Mouse (Mus musculus) kidney, postnatal 14 days (tissue): Measurements from ENCODE around the gene Tk2.

Experiments used
- DNase-seq: peaks from one replicate; pipeline ENCODE4 v3.0.0; 2022; ENCODE audit warnings: mixed read lengths

Tk2 gene

DNA sequence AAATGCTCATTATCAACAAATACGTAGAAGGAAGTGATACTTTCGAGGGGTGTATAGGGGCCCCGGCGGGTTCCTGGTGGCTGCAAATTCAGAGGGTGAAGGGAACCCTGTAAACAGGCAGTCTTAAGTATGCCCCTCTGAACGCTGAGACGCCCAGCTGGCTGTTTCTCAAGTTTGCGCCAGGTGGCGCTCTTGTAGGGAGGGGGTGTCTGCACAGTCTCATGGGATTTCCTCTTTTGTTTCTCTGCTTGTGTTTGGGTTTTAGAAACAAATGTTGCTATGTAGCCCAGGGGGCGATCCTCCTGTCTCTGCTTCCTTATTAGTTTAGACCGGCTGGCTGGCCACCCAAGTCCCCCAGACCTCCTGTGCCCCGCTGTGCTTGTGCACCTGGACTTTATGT, 29.3 kb downstream of the Tk2 start:
- peak; percentile 20 for DNase-seq

DNA sequence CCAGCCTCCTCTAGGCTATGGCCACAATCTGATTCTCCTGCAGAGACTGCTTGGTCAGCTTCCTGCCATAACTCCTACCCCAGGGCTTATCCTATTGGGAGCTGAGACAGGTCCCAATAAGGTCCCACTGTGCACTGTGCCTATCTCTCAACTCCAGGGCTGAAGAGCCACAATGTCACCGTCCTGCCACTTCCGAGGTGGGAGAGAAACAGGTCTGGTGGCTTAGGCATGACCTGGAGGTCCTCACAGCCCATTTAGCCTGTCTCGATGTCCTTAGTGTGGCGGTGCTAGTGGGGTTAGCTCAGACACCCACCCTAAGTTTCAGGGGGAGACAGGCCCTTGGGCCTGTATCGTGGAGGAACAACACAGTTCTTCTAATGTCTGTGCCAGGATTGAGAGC, 30.8 kb downstream of the Tk2 start:
- DNase-seq, result no peak

- no peak for DNase-seq
Measured at GRCm38 (mm10) chr8:104205292-104205691, 43.1 kb downstream of the Tk2 start.

- no peak for DNase-seq
Measured at GRCm38 (mm10) chr8:104202320-104202719, 46.0 kb downstream of the Tk2 start.

DNA sequence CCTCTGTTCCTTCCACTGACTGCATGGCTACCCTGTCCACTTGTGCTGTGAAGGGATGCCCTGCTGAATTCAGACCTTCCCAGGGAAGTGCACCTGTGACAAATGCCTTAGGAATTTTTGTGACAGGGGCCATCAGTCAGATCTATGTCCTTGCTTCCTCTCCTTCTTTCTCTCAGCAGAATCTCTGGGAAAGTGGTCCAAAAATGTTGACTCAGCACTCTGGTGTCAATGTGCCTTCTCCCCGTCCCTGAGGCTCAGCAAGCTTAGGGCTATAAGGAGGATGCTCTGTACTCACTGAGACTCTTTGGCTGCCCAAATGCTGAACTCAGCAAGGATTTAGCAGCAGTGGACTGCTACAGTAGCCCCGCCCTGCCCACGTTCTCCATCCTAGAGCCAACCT, 46.7 kb downstream of the Tk2 start:
- DNase-seq, result no peak

GRCm38 (mm10) chr8:104199802-104200201, 48.6 kb downstream of the Tk2 start:
- no peak for DNase-seq

GRCm38 (mm10) chr8:104191496-104191895, 56.9 kb downstream of the Tk2 start:
- DNase-seq, result peak; percentile 25

- no peak for DNase-seq
Measured at GRCm38 (mm10) chr8:104190777-104191468, 57.4 kb downstream of the Tk2 start.

DNA sequence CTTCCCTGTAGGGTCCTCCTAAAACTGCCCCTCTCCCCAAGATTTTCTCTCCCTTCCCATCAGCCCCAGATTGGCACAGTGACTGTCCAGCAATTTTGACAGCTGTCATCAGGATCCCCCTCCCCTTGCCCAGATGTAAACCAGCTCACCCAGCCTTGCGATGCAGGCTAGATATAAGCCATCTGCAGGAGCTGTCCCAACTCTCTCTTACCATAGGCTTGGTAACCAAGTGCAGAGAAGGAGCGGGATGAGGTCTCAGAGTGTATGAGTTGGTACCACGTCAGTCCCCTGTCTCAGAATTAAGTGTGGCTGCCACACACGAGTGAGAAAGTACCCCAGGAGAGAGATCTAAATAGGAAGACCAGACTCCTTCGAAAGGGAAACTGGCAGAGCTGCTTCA, 59.9 kb downstream of the Tk2 start:
- no peak for DNase-seq

DNA sequence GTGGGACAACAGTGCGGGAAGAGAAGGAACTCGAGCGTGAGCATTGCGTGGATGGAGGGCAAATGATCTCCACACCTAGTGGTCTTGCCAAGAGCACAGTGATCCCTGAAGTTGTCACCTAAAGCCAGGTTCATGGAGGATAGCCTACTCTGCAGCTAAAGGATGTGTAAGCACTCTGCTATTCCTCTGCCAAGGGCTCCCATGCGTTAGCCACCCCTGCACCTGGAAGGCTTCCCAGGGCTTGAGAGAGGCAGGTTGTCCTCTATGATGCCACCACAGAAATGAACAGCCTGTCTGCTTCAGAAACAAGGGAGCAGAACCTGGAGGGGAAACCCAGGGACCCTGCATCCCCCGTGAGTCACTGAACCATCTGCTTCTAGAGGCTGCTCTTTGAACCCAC, 60.7 kb downstream of the Tk2 start:
- DNase-seq, result no peak

DNA sequence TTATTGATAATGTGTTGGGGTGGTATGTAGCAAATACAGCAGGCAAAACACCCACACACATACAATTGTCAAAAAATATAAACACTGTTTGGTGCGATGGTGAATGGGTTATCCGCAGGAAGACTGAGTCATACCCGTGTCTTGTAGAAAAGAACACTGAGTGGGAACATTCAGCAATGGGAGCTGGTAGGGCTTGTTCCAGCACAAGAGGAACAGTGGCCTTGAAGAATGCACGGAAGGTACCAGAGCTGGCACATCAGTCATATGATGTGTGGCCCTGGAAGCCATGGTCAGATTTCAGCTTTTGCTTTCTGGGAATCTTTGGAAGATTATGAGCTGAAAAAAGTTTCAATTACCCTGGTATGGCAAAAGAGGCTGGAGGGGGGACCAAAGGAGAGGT, 61.5 kb downstream of the Tk2 start:
- DNase-seq, result no peak

- DNase-seq, result peak; percentile 11
Measured at GRCm38 (mm10) chr8:104184905-104185304, 63.5 kb downstream of the Tk2 start.

GRCm38 (mm10) chr8:104177054-104177453, 71.3 kb downstream of the Tk2 start:
- no peak for DNase-seq
